ENCODE assay signal across 8 mouse cellular contexts in genomic region chr4:98563506-98564195, GRCm38 (mm10).
DNase-seq lines count a peak whose midpoint lies in the region; ATAC-seq lines count a peak whose summit lies in the region.

No protein-coding gene starts in this region.

- peaks cover 31% of the 10 kb centered on the region for H3K4me1 ChIP-seq in limb, embryonic 13.5 days

- WGBS in limb, embryonic 13.5 days = 57% methylated on average over 10 of the region's 10 CpGs

- H3K36me3 ChIP-seq in limb, embryonic 13.5 days = no peaks in the 10 kb centered on the region

- peak; percentile 20 for DNase-seq in adrenal gland, postnatal 10 days
- DNase-seq in adrenal gland, adult 8-10 months = no peak
- DNase-seq in urinary bladder, postnatal 14 days (ENCODE audit: low spot score) = peak; percentile 10
- no peak for DNase-seq in urinary bladder, postnatal 36 days (ENCODE audit: low spot score in 2 of 2)
- DNase-seq in embryo, embryonic 10.5 days (ENCODE audit: low spot score) = no peak
- DNase-seq in thymus, postnatal 10 days (ENCODE audit: low spot score in 2 of 2) = no peak

- H3K9ac ChIP-seq in limb, embryonic 13.5 days = no peak overlapping the region

- no peaks in the 10 kb centered on the region for H3K27me3 ChIP-seq in limb, embryonic 13.5 days

- peak overlapping the region; percentile 73; the same call in 1 of the 2 replicates for H3K27ac ChIP-seq in limb, embryonic 13.5 days

- peak; percentile 65; the same call in 1 of the 2 replicates for ATAC-seq in limb, embryonic 13.5 days (ENCODE audit: low FRiP score, low read depth)
- ATAC-seq in erythroblast, adult 5-6 weeks (replicated peaks; ENCODE audit: low FRiP score, poor library complexity, severe bottlenecking) = no peak

- H3K4me3 ChIP-seq in limb, embryonic 13.5 days = no peak overlapping the region

- H3K9me3 ChIP-seq in limb, embryonic 13.5 days = no peaks in the 10 kb centered on the region

- H3K4me2 ChIP-seq in limb, embryonic 13.5 days (replicated peaks) = no peak overlapping the region

Comparison
In these comparisons a context has a peak if more than half of its experiments do, and no peak if none do; other contexts are left out.
1. DNase-seq: peak in adrenal gland, postnatal 10 days (single experiment) and urinary bladder, postnatal 14 days (single experiment); none in adrenal gland, adult 8-10 months (single experiment), urinary bladder, postnatal 36 days (0 of 2), embryo, embryonic 10.5 days (single experiment) and thymus, postnatal 10 days (0 of 2).